Mouse (Mus musculus) spleen, adult 2 months (tissue): Measurements from ENCODE around the gene Ncdn.

ENCODE experiments used
- CTCF ChIP-seq: fragments of 200-500 bp; IDR thresholded peaks from 2 replicates; pipeline ENCODE4 v1.5.1; 2011; ENCODE audit warnings: mild to moderate bottlenecking, inconsistent platforms; ENCODE audit not compliant: insufficient read depth, insufficient read length, insufficient replicate concordance; ENCODE audit errors: extremely low read depth
- POLR2A ChIP-seq: fragments of 200-500 bp; IDR thresholded peaks from 2 replicates; pipeline ENCODE4 v1.6.1; 2011; ENCODE audit warnings: low read depth, low read length, inconsistent platforms

DNA sequence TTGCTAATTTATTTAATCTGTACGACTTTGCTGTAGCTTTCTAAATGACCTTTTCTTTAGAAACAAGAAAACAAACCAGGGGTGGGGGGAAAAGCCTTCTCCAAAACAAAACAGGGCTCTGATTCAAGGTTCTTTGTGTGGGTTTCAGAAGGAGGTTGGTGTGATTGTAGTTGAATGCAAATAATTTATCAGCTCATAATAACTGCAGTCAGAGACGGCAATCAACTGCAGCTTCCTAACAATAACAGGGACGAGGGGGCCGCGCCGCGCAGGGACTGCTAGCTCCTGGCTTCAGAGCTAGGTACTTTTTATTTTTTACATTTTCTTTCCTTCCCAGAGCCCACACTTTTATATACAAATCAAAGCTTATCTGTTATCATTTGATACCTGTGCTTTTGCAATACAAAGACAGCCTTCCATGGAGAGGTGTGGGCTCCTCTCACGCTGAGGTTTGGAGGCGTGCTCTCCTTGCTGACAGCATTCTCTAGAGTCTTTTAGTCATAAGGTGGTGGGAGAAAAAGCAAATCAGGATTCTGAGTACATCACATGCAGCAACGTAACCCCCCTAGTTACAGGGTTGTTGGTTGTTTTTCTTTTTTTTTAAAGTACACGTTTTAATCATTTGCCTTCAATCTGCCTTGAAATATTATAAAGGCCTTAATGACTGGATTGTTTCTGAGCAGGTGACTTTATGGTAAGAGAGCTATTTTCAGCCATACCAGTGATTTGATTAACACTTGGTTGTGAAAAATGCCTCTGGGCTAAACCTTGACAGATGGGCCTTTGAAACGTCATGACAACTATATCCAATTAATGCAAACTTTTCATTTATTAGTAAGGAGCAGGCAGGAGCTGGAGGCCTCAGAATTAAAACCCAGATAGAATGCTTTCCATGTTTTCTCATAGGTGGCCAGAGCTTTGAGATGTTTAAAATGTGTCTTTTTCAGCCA is 26.9 kb upstream of the Ncdn start:
- TF ChIP-seq POLR2A (no peak), CTCF (no peak)
